Mouse (Mus musculus): ENCODE results near the gene Mob1a.
"Not testable (repeated sequence)": the region's sequence is repeated elsewhere in the genome, so short reads cannot be mapped to it uniquely, and the experiment has no call there.

Mob1a gene

GRCm38 (mm10) chr6:83342957-83343356, 17.1 kb downstream of the Mob1a start:
- DNase-seq (ENCODE audit: low spot score in 2 of 2) = no peak

- DNase-seq (ENCODE audit: low spot score in 2 of 2) = not testable (repeated sequence)
Measured at GRCm38 (mm10) chr6:83345285-83345684, 19.5 kb downstream of the Mob1a start.

- no peak for DNase-seq (ENCODE audit: low spot score in 2 of 2)
Measured at GRCm38 (mm10) chr6:83347916-83348315, 22.1 kb downstream of the Mob1a start.

- DNase-seq (ENCODE audit: low spot score in 2 of 2) = no peak
Measured at GRCm38 (mm10) chr6:83348873-83349272, 23.1 kb downstream of the Mob1a start, which contains the start of gene Bola3. TSS of gene Bola3 (plus strand) at chr6:83349147.

GRCm38 (mm10) chr6:83349274-83349958, 23.6 kb downstream of the Mob1a start:
- DNase-seq (ENCODE audit: low spot score in 2 of 2) = peak; percentile 73 to 85

GRCm38 (mm10) chr6:83350172-83350571, 24.4 kb downstream of the Mob1a start:
- no peak for DNase-seq (ENCODE audit: low spot score in 2 of 2)

- DNase-seq (ENCODE audit: low spot score in 2 of 2) = no peak
Measured at GRCm38 (mm10) chr6:83350851-83351405, 25.1 kb downstream of the Mob1a start.

GRCm38 (mm10) chr6:83351490-83352160, 25.8 kb downstream of the Mob1a start:
- no peak for DNase-seq (ENCODE audit: low spot score in 2 of 2)

GRCm38 (mm10) chr6:83352666-83353410, 27.0 kb downstream of the Mob1a start:
- peak in 1 of 2 experiments; percentile 28 for DNase-seq (ENCODE audit: low spot score in 2 of 2)

GRCm38 (mm10) chr6:83354856-83355781, 29.3 kb downstream of the Mob1a start:
- no peak for DNase-seq (ENCODE audit: low spot score in 2 of 2)

- peak in 1 of 2 experiments; percentile 81 for DNase-seq (ENCODE audit: low spot score in 2 of 2)
Measured at GRCm38 (mm10) chr6:83356569-83357138, 30.8 kb downstream of the Mob1a start.

- no peak for DNase-seq (ENCODE audit: low spot score in 2 of 2)
Measured at GRCm38 (mm10) chr6:83357436-83357835, 31.6 kb downstream of the Mob1a start.

- DNase-seq (ENCODE audit: low spot score in 2 of 2) = no peak
Measured at GRCm38 (mm10) chr6:83361523-83362248, 35.9 kb downstream of the Mob1a start.

GRCm38 (mm10) chr6:83363075-83363474, 37.3 kb downstream of the Mob1a start:
- no peak for DNase-seq (ENCODE audit: low spot score in 2 of 2)

GRCm38 (mm10) chr6:83370316-83370965, 44.6 kb downstream of the Mob1a start:
- DNase-seq (ENCODE audit: low spot score in 2 of 2) = no peak

- DNase-seq (ENCODE audit: low spot score in 2 of 2) = no peak
Measured at GRCm38 (mm10) chr6:83371350-83371749, 45.5 kb downstream of the Mob1a start.

- DNase-seq (ENCODE audit: low spot score in 2 of 2) = no peak
Measured at GRCm38 (mm10) chr6:83373704-83374300, 48.0 kb downstream of the Mob1a start.

GRCm38 (mm10) chr6:83381510-83382491, 56.0 kb downstream of the Mob1a start:
- no peak for DNase-seq (ENCODE audit: low spot score in 2 of 2)

Data from frontal cortex, postnatal 10 days (tissue).